Mouse (Mus musculus) adrenal gland (tissue): ENCODE results near the gene Zfp672.
"Not testable (repeated sequence)": the region's sequence is repeated elsewhere in the genome, so short reads cannot be mapped to it uniquely, and the experiment has no call there.

Experiments
- intact Hi-C: fragments of 180-260 bp; cut with DNase I; formaldehyde crosslinking; loops from one replicate; pipeline ENCODE4 v1.15.1; 2025
- long read RNA-seq, 2 experiments: library from polyadenylated mRNA; unstranded; transcript quantifications; one replicate each; pipeline ENCODE4 v2.0.0; 2020; ENCODE audit warnings: borderline replicate concordance in 1 of 2; ENCODE audit not compliant: insufficient replicate concordance in 1 of 2

The Zfp672 gene
- long read RNA-seq, experiment 1, transcript Zfp672-206 (3 exons, 426 nt) = major isoform, 6 of 17 reads
- long read RNA-seq, experiment 1, partial matches to known transcripts = 0 of 17 reads
- long read RNA-seq, experiment 1, other reads (novel, unspliced or antisense) = 4 of 17 reads
- long read RNA-seq, experiment 2, partial matches to known transcripts = 0 of 13 reads
- long read RNA-seq, experiment 2, other reads (novel, unspliced or antisense) = 5 of 13 reads

- intact Hi-C loops = loop anchor here (10.0 kb wide), 1 partner anchor 156 kb away; the partner anchor contains the start of gene Mrpl22
Observed at GRCm38 (mm10) chr11:58330276-58331148, at the start of gene Zfp672, which contains the start of gene Sh3bp5l. TSS of gene Zfp672 (minus strand) at chr11:58330339. TSS of gene Sh3bp5l (plus strand) at chr11:58330724.

GRCm38 (mm10) chr11:58379516-58379915 lies 49.4 kb upstream of the Zfp672 start:
- intact Hi-C loops = no loop called here

GRCm38 (mm10) chr11:58378763-58379278 lies 48.7 kb upstream of the Zfp672 start, which contains the start of gene Lypd8:
TSS of gene Lypd8 (plus strand) at chr11:58379043.
- intact Hi-C loops = no loop called here

GRCm38 (mm10) chr11:58377686-58378085 lies 47.5 kb upstream of the Zfp672 start:
- intact Hi-C loops = no loop called here

GRCm38 (mm10) chr11:58377273-58377672 lies 47.1 kb upstream of the Zfp672 start:
- intact Hi-C loops = no loop called here

- intact Hi-C loops = not testable (repeated sequence)
Observed at GRCm38 (mm10) chr11:58366191-58366590, 36.1 kb upstream of the Zfp672 start.

- intact Hi-C loops = no loop called here
Observed at GRCm38 (mm10) chr11:58364454-58364853, 34.3 kb upstream of the Zfp672 start.

GRCm38 (mm10) chr11:58362562-58362961 lies 32.4 kb upstream of the Zfp672 start:
- intact Hi-C loops = not testable (repeated sequence)

GRCm38 (mm10) chr11:58357844-58358534 lies 27.9 kb upstream of the Zfp672 start:
- intact Hi-C loops = no loop called here

GRCm38 (mm10) chr11:58357042-58357441 lies 26.9 kb upstream of the Zfp672 start:
- intact Hi-C loops = no loop called here

- intact Hi-C loops = no loop called here
Observed at GRCm38 (mm10) chr11:58354927-58355326, 24.8 kb upstream of the Zfp672 start.

- intact Hi-C loops = no loop called here
Observed at GRCm38 (mm10) chr11:58354476-58354875, 24.3 kb upstream of the Zfp672 start.

- intact Hi-C loops = no loop called here
Observed at GRCm38 (mm10) chr11:58353709-58354108, 23.6 kb upstream of the Zfp672 start.

- intact Hi-C loops = no loop called here
Observed at GRCm38 (mm10) chr11:58352681-58353548, 22.8 kb upstream of the Zfp672 start.

- intact Hi-C loops = no loop called here
Observed at GRCm38 (mm10) chr11:58351179-58351578, 21.0 kb upstream of the Zfp672 start.

- intact Hi-C loops = no loop called here
Observed at GRCm38 (mm10) chr11:58350628-58351027, 20.5 kb upstream of the Zfp672 start.

- intact Hi-C loops = no loop called here
Observed at GRCm38 (mm10) chr11:58346745-58347144, 16.6 kb upstream of the Zfp672 start.

- intact Hi-C loops = loop anchor here (10.0 kb wide), 1 partner anchor 160 kb away; the partner anchor contains the start of gene Mrpl22
Observed at GRCm38 (mm10) chr11:58334746-58335145, 4.6 kb upstream of the Zfp672 start.

GRCm38 (mm10) chr11:58331546-58331945 lies 1.4 kb upstream of the Zfp672 start:
- intact Hi-C loops = loop anchor here (10.0 kb wide), 1 partner anchor 157 kb away; the partner anchor contains the start of gene Mrpl22

- intact Hi-C loops = loop anchor here (10.0 kb wide), 1 partner anchor 156 kb away; the partner anchor contains the start of gene Mrpl22
Observed at GRCm38 (mm10) chr11:58331149-58331495, 983 bp upstream of the Zfp672 start.
